Mouse (Mus musculus) macrophage (primary cell): Measurements from ENCODE around the gene Gm17455. TPM values are rescaled to one million over a fixed set of nuclear protein-coding genes. Genes with fewer than 3 reads are reported as not detected.

Experiments used
- H3K27ac ChIP-seq: fragments of 350-480 bp; formaldehyde crosslinking; 2 replicates; pipeline ENCODE4 v1.9.0; 2021
- H3K36me3 ChIP-seq: fragments of 350-480 bp; formaldehyde crosslinking; 2 replicates; pipeline ENCODE4 v1.9.0; 2021; ENCODE audit errors: inconsistent target
- H3K4me3 ChIP-seq: fragments of 350-480 bp; formaldehyde crosslinking; 2 replicates; pipeline ENCODE4 v1.9.0; 2021; ENCODE audit errors: inconsistent target
- H3K79me2 ChIP-seq: fragments of 350-480 bp; formaldehyde crosslinking; 2 replicates; pipeline ENCODE4 v1.9.0; 2021; ENCODE audit errors: inconsistent target
- whole genome bisulfite sequencing: methylation state at CpG from one replicate; pipeline ENCODE4 v1.1.7; 2026; ENCODE audit warnings: inconsistent platforms; ENCODE audit not compliant: missing documents; 5-methylcytosine and 5-hydroxymethylcytosine counted together
- polyA plus RNA-seq: library from polyadenylated mRNA; stranded (reverse); fragments of 250-400 nt; gene quantifications from 3 replicates; pipeline ENCODE4 v1.2.4, GENCODE M21; 2018; ENCODE audit warnings: inconsistent platforms

The Gm17455 gene
- polyA plus RNA-seq, 1 experiment from 2014 or later, result not detected

GRCm38 (mm10) chr10:60419624-60420023 lies 20.1 kb downstream of the Gm17455 start:
- no peak overlapping the region for H3K4me3 ChIP-seq
- WGBS, result 56% methylated on average over 4 of the region's 4 CpGs

GRCm38 (mm10) chr10:60422756-60423155 lies 23.2 kb downstream of the Gm17455 start:
- H3K4me3 ChIP-seq, result no peak overlapping the region
- H3K27ac ChIP-seq, result no peak overlapping the region
- 87% methylated on average over 7 of the region's 7 CpGs for WGBS
- H3K79me2 ChIP-seq, result no peaks in the 10 kb centered on the region
- no peaks in the 10 kb centered on the region for H3K36me3 ChIP-seq

More at GRCm38 (mm10) chr10:60419624-60420023, 20.1 kb downstream of the Gm17455 start:
- H3K36me3 ChIP-seq, result no peaks in the 10 kb centered on the region
- no peak overlapping the region for H3K27ac ChIP-seq
- no peaks in the 10 kb centered on the region for H3K79me2 ChIP-seq

- Histone ChIP-seq H3K4me3 (no peak overlapping the region), H3K79me2 (no peaks in the 10 kb centered on the region), H3K36me3 (no peaks in the 10 kb centered on the region), H3K27ac (no peak overlapping the region)
- 84% methylated on average over 10 of the region's 10 CpGs for WGBS
Measured at GRCm38 (mm10) chr10:60430001-60430400, 30.5 kb downstream of the Gm17455 start.

GRCm38 (mm10) chr10:60430591-60430990 lies 31.1 kb downstream of the Gm17455 start:
- H3K79me2 ChIP-seq, result no peaks in the 10 kb centered on the region
- no peak overlapping the region for H3K27ac ChIP-seq
- no peak overlapping the region for H3K4me3 ChIP-seq
- H3K36me3 ChIP-seq, result no peaks in the 10 kb centered on the region
- 84% methylated on average over 5 of the region's 6 CpGs for WGBS

GRCm38 (mm10) chr10:60432679-60433078 lies 33.2 kb downstream of the Gm17455 start:
- Histone ChIP-seq H3K79me2 (no peaks in the 10 kb centered on the region), H3K4me3 (no peak overlapping the region), H3K36me3 (no peaks in the 10 kb centered on the region), H3K27ac (no peak overlapping the region)
- 80% methylated on average over 4 of the region's 4 CpGs for WGBS

- H3K36me3 ChIP-seq, result no peaks in the 10 kb centered on the region
- H3K79me2 ChIP-seq, result no peaks in the 10 kb centered on the region
- H3K4me3 ChIP-seq, result no peak overlapping the region
- 91% methylated on average over 4 of the region's 4 CpGs for WGBS
- H3K27ac ChIP-seq, result no peak overlapping the region
Measured at GRCm38 (mm10) chr10:60442321-60442720, 42.8 kb downstream of the Gm17455 start.

GRCm38 (mm10) chr10:60443078-60443477 lies 43.6 kb downstream of the Gm17455 start:
- H3K27ac ChIP-seq, result no peak overlapping the region
- H3K36me3 ChIP-seq, result no peaks in the 10 kb centered on the region
- H3K79me2 ChIP-seq, result no peaks in the 10 kb centered on the region
- H3K4me3 ChIP-seq, result no peak overlapping the region
- WGBS, result 8% methylated on average over 2 of the region's 2 CpGs

GRCm38 (mm10) chr10:60445031-60445593 lies 45.6 kb downstream of the Gm17455 start:
- no peak overlapping the region for H3K4me3 ChIP-seq
- H3K79me2 ChIP-seq, result no peaks in the 10 kb centered on the region
- no peaks in the 10 kb centered on the region for H3K36me3 ChIP-seq
- no peak overlapping the region for H3K27ac ChIP-seq
- 75% methylated on average over 8 of the region's 8 CpGs for WGBS

GRCm38 (mm10) chr10:60447186-60447585 lies 47.7 kb downstream of the Gm17455 start:
- WGBS, result 92% methylated on average over 6 of the region's 12 CpGs
- H3K4me3 ChIP-seq, result no peak overlapping the region
- H3K36me3 ChIP-seq, result no peaks in the 10 kb centered on the region
- H3K79me2 ChIP-seq, result no peaks in the 10 kb centered on the region
- H3K27ac ChIP-seq, result no peak overlapping the region

Other genes with a start within 250 kb of the Gm17455 start
- 0.07 to 1.2 TPM (median 0.34 TPM) in 3 replicates for gene Chst3, start 180.5 kb upstream of the Gm17455 start, polyA plus RNA-seq
- 12,209 to 20,921 TPM (median 16,354 TPM) in 3 replicates for gene Psap, start 122.1 kb upstream of the Gm17455 start, polyA plus RNA-seq
- 165 to 459 TPM (median 279 TPM) in 3 replicates for gene Vsir, start 52.9 kb upstream of the Gm17455 start, polyA plus RNA-seq